Mouse (Mus musculus) small intestine, adult 2 months (tissue): ENCODE data around the gene Hmgb2. TPM values are rescaled to one million over a fixed set of nuclear protein-coding genes. Genes with fewer than 3 reads are reported as not detected.
A peak's percentile ranks its signal among the peaks of the same experiment; 100 is the strongest.

Source experiments
- H3K27ac ChIP-seq: fragments of 200-500 bp; 2 replicates; pipeline ENCODE4 v1.5.1; 2012; ENCODE audit warnings: low read depth, low read length, control low read depth, inconsistent platforms; ENCODE audit not compliant: insufficient read depth
- H3K27me3 ChIP-seq: fragments of 200-500 bp; 2 replicates; pipeline ENCODE4 v1.6.1; 2012; ENCODE audit warnings: mild to moderate bottlenecking, moderate library complexity, low read length, inconsistent platforms; ENCODE audit not compliant: control insufficient read depth, insufficient read depth
- H3K36me3 ChIP-seq: fragments of 200-500 bp; 2 replicates; pipeline ENCODE4 v1.6.1; 2012; ENCODE audit warnings: mild to moderate bottlenecking, low read length, control low read depth, inconsistent platforms; ENCODE audit not compliant: control insufficient read depth, insufficient read depth
- H3K4me1 ChIP-seq: fragments of 200-500 bp; 2 replicates; pipeline ENCODE4 v1.6.1; 2012; ENCODE audit warnings: low read length, inconsistent platforms, mixed read lengths; ENCODE audit not compliant: control insufficient read depth, insufficient read depth, insufficient read length
- H3K4me3 ChIP-seq: fragments of 200-500 bp; 2 replicates; pipeline ENCODE4 v1.5.1; 2012; ENCODE audit warnings: low read depth, mild to moderate bottlenecking, control low read depth, inconsistent platforms, low read length, moderate library complexity
- CTCF ChIP-seq: fragments of 200-500 bp; IDR thresholded peaks from 2 replicates; pipeline ENCODE4 v1.5.1; 2012; ENCODE audit warnings: low read depth, mild to moderate bottlenecking, control low read depth, inconsistent platforms, low read length, moderate library complexity, mixed read lengths; ENCODE audit not compliant: insufficient replicate concordance, insufficient read length; ENCODE audit errors: extremely low read depth
- POLR2A ChIP-seq: fragments of 200-500 bp; IDR thresholded peaks from 2 replicates; pipeline ENCODE4 v1.6.1; 2012; ENCODE audit warnings: low read depth, mild to moderate bottlenecking, control low read depth, inconsistent platforms, low read length, moderate library complexity
- WGBS: fragments of 180-500 bp; shearing (Covaris S2); methylation state at CpG from one replicate; pipeline ENCODE4 v1.1.7; 2018; 5-methylcytosine and 5-hydroxymethylcytosine counted together
- polyA plus RNA-seq: library from polyadenylated mRNA; depleted of rRNA; stranded (reverse); fragments of >200 nt; gene quantifications from 2 replicates; pipeline ENCODE4 v1.2.3, GENCODE M21; 2012

Hmgb2 gene
- polyA plus RNA-seq, 1 experiment: 7.9 TPM

DNA sequence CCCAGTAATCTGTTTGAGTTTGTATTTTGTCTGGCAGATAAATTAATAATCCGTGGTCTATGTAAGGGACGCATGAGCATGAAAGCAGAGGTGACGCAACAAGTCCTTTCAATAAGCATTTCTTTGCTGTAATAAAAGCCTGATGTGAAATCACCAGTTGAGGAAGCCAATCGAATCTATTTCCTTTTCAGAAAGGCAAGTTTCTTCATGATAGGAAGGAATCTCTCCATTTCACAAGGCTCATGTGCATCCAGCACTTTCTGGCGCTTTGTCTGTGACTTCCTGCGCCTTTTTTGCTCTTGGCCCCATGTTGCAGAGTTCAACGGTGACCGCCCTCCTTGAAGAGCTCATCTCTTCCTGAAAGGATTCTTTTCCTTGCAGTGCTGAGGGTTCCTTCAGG lies 32.0 kb upstream of the Hmgb2 start:
- TF ChIP-seq POLR2A: no peak
- no peak for TF ChIP-seq CTCF
- Histone ChIP-seq H3K4me1 (no peaks in the 10 kb centered on the region), H3K36me3 (peaks cover 8% of the 10 kb centered on the region), H3K4me3 (no peak overlapping the region), H3K27me3 (no peaks in the 10 kb centered on the region), H3K27ac (no peak overlapping the region)
- 88% methylated on average over 8 of the region's 8 CpGs for WGBS

DNA sequence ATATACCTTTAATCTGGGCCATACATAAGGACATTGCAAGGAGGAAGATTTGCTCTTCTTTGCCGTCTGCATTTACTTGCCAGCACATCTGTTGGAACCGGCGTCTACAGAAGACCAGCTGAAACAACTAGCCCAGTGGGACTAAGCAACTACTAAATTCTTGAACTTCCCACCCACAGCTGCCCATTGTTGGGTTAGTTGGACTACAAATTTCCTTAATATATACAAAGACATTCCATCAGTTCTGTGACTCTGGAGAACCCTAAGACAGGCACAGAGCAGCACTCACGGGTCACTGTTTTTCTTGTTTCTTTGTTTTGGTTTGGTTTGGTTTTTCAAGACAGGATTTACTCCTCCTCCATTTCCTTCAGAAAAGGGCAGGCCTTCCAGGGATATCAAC lies 31.1 kb upstream of the Hmgb2 start:
- no peaks in the 10 kb centered on the region for H3K4me1 ChIP-seq
- H3K36me3 ChIP-seq: peaks cover 8% of the 10 kb centered on the region
- no peak for TF ChIP-seq POLR2A
- no peak for TF ChIP-seq CTCF
- no peak overlapping the region for H3K4me3 ChIP-seq
- H3K27me3 ChIP-seq: no peaks in the 10 kb centered on the region
- WGBS: 91% methylated on average over 4 of the region's 4 CpGs
- no peak overlapping the region for H3K27ac ChIP-seq

DNA sequence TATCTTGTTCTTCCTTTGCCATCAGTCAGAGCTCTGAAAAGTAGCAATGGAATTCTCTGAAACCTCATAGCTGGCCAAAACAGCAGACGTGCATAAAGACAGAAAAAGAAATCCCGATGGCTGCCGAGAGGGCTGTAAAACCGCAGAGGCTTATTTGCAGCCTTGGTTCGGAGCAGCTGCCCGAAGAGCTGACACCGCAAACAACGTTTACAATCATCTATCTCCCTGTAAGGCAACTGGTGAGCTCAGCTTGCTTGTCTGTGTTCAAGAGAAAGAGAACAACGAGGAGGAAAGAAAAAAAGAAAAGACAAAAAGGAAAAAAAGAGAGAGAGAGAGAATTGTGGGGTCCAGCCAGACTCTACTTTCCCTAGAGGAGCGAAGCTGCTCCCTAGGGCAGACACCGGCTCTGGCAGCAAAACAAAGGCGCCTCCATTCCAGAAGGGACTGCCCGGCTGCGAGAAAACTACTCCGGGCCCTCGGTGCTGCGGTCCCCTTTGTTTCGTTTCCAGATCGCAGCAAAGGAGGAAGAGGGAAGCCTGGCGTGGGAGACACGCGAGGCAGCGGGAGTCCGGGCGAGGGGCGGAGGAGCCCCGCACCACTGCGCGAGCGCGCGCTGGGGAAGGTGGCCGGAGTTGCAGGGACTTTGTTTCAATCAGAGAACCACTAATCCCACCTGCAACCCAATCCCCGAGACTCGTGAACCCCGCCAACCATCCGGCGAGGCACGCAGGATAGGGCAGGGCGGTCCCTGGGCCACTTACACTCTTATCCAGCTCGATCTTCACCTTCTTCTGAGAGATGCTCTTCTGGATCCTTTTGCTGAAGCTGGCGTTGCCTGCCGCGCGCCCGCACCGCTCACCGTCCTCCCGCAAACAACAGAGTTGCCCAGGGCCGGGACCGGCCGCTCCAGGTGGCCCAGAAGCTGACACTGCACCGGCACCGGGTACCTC lies 24.9 kb upstream of the Hmgb2 start:
- Histone ChIP-seq H3K4me3 (peak overlapping the region; percentile 87), H3K4me1 (peaks cover 6% of the 10 kb centered on the region; the same call in 1 of the 2 replicates), H3K27me3 (no peaks in the 10 kb centered on the region), H3K36me3 (peaks cover 7% of the 10 kb centered on the region), H3K27ac (peak overlapping the region; percentile 47)
- TF ChIP-seq CTCF: no peak
- no peak for TF ChIP-seq POLR2A
- under 1% methylated on average over 54 of the region's 54 CpGs for WGBS

DNA sequence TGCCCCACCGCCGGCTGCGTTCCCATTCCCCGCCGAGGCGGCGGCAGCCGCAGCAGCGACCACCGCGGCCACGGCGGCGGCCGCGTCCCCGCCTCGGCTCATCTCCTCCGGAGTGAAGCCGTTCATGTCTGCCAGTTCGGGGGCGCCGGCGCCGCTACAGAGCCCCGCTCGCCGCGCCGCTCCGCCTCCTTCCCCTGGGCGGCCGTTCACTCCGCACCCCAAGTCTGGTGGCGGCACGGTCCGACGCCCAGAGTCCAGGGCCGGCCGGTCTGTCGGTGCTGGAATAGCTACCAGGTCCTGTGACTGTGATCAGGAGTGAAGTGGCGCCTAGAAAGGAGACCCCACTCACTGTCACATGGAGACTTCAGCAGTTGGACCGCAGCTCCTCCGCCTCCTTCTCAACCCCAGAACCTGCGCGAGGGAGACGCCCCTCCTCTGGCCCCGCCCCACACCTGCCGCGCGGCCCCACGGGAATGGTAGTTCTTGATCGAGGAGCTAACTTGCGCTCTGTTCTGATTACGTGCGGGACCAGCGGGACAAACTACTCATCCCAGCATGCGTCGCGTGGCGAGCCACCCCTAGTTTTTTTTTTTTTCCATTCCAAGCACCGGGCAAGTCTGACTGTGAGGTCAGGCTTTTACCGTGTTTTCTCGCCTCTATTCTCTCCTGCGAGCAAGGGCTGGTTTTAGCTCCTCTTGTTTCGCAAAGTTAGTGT lies 24.1 kb upstream of the Hmgb2 start, which contains the start of gene Sap30:
Gene Sap30 (minus strand): TSS at position 420 of the 715 bp plus-strand sequence.
- Histone ChIP-seq H3K27me3 (no peaks in the 10 kb centered on the region), H3K36me3 (peaks cover 3% of the 10 kb centered on the region; the same call in 1 of the 2 replicates), H3K27ac (peak within 1 kb of the TSS; percentile 86), H3K4me3 (peak within 1 kb of the TSS; percentile 87), H3K4me1 (peaks cover 6% of the 10 kb centered on the region; the same call in 1 of the 2 replicates)
- WGBS: under 1% methylated on average over 66 of the region's 66 CpGs
- TF ChIP-seq CTCF: no peak

DNA sequence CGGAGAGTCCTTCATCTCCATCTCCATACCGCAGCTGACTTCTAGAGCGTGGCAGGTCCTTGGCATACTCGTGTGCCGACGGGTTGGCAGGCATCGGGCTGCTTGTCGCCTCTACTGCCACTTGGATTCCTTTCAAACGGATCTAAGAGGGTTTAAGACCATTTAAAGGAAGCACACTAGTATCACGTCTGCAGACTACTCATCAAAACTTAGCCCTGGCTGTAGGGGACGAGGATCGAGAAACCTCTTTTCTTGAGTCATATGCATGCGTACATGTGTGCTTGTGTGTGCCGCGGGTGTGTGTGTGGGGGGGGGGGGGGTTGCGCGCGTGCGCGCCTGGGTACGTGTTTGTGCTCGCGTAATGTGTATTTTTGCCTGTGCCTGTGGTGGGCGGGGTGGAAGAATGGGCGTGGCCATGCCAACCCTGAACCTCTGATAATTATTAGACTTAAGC lies 23.4 kb upstream of the Hmgb2 start:
- TF ChIP-seq CTCF (no peak), POLR2A (no peak)
- Histone ChIP-seq H3K36me3 (no peaks in the 10 kb centered on the region), H3K27ac (peak overlapping the region; percentile 86), H3K4me1 (peaks cover 6% of the 10 kb centered on the region; the same call in 1 of the 2 replicates), H3K4me3 (peak overlapping the region; percentile 87), H3K27me3 (no peaks in the 10 kb centered on the region)
- WGBS: under 1% methylated on average over 25 of the region's 25 CpGs

DNA sequence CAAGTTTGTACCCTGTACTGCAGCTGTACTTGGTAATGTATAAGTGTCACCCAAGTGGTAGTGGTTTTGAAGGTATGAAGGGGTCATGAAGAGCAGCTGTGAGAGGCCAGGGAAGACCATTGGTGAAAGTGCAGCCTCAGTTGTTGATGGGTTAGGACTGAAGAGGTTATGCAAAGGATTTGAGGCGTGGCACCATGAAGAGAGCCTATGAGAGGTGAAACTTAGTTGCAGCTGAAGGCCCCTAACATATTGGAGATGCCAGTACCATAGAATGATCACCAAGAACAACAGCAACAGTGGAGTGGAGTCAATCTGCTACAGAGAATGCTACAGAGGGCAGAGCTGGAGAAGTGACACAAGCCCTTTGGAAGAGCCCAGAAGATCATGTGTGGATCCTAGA lies 22.3 kb upstream of the Hmgb2 start:
- 94% methylated on average over 1 of the region's 1 CpGs for WGBS
- H3K36me3 ChIP-seq: no peaks in the 10 kb centered on the region
- TF ChIP-seq POLR2A: no peak
- no peak for TF ChIP-seq CTCF
- H3K4me1 ChIP-seq: peaks cover 6% of the 10 kb centered on the region; the same call in 1 of the 2 replicates
- H3K27me3 ChIP-seq: no peaks in the 10 kb centered on the region
- H3K27ac ChIP-seq: peak overlapping the region; percentile 71
- no peak overlapping the region for H3K4me3 ChIP-seq

DNA sequence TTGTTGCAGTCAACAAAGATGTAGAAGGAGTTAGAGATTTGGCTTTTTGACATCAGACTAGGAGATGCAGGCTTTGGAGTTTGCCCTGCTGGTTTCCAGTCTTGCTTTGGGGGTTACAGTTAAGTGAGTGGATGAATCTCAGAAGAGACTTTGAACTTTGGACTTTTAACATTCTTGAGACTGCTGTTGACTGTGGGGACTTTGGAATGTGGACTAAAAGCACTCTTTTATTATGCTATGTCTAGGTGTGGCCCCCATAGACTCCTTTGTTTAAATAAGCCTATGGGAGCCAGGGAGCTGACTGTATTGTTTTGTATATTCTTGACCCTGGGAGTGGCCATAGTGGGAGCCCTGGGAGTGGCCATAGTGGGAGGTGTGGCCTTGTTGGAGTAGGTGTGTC lies 21.8 kb upstream of the Hmgb2 start:
- Histone ChIP-seq H3K27me3 (no peaks in the 10 kb centered on the region), H3K27ac (peak overlapping the region; percentile 71), H3K4me3 (no peak overlapping the region), H3K36me3 (no peaks in the 10 kb centered on the region), H3K4me1 (peaks cover 6% of the 10 kb centered on the region; the same call in 1 of the 2 replicates)
- no peak for TF ChIP-seq POLR2A
- no peak for TF ChIP-seq CTCF
